18 mouse cellular contexts compared by ENCODE assay signal in the genomic region with DNA sequence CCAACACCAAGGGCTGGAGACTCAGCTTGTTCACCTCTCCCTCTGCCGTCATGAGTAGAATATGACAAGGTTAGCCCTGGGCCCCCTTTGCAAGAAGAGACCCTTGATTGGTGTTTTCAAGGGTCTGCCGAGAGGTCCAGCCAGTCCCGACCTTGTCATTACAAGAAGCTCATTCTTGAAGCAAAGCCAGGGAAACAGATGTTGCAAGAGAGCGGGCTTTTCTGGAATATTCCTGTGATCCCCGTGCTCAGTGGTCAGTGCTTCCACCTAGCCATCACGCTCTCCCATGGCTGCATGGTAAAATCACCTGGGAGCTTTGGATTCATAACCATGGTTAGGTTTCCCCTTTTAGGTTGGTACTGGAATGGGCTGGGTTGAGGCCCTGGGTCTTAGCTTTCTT.
"Had no signal": no experiment of that assay in that cellular context is flagged by ENCODE, and none has a peak within 500 bp of the region (broad histone marks: within the 10 kb centered on the region; RNA-seq: fewer than 3 reads in every experiment).

No protein-coding gene starts in this region.

- H3K36me3 ChIP-seq: limb, embryonic 12.5 days; limb, embryonic 15.5 days; lung, embryonic 15.5 days; midbrain, embryonic 10.5 days; midbrain, embryonic 13.5 days; neural tube, embryonic 13.5 days; stomach, embryonic 15.5 days had no signal

- ATAC-seq: midbrain, embryonic 13.5 days; midbrain, embryonic 16.5 days had no signal

- H3K4me3 ChIP-seq: limb, embryonic 12.5 days; limb, embryonic 15.5 days; lung, embryonic 15.5 days; megakaryocyte, embryonic 14.5 days; midbrain, embryonic 10.5 days; midbrain, embryonic 13.5 days; myocyte; neural tube, embryonic 13.5 days; stomach, embryonic 15.5 days had no signal

- H3K27ac ChIP-seq: kidney, postnatal 0 days; limb, embryonic 12.5 days; limb, embryonic 15.5 days; liver, embryonic 14.5 days; lung, embryonic 15.5 days; midbrain, embryonic 10.5 days; midbrain, embryonic 13.5 days; neural tube, embryonic 13.5 days; stomach, embryonic 15.5 days had no signal

- H3K9ac ChIP-seq: limb, embryonic 12.5 days; limb, embryonic 15.5 days; liver, embryonic 14.5 days; lung, embryonic 15.5 days; midbrain, embryonic 13.5 days; neural tube, embryonic 13.5 days; stomach, embryonic 15.5 days had no signal

- H3K4me1 ChIP-seq: midbrain, embryonic 13.5 days had no signal

- DNase-seq: lung, postnatal 10 days; lung, postnatal 36 days; retina, postnatal 1 day; right cerebral cortex, postnatal 25 days; spleen, adult 18-20 months; thymus, postnatal 25 days had no signal

- H3K9me3 ChIP-seq: limb, embryonic 12.5 days; lung, embryonic 15.5 days; midbrain, embryonic 10.5 days; midbrain, embryonic 13.5 days; stomach, embryonic 15.5 days had no signal

- H3K27me3 ChIP-seq: limb, embryonic 12.5 days; limb, embryonic 15.5 days; lung, embryonic 15.5 days; midbrain, embryonic 13.5 days; neural tube, embryonic 13.5 days; stomach, embryonic 15.5 days had no signal

- H3K4me2 ChIP-seq: limb, embryonic 12.5 days; limb, embryonic 15.5 days; lung, embryonic 15.5 days; midbrain, embryonic 13.5 days; neural tube, embryonic 13.5 days; stomach, embryonic 15.5 days had no signal
